Mouse (Mus musculus) liver, embryonic 14.5 days (tissue): Measurements from ENCODE around the gene Prdx5.

Source experiments
- CTCF ChIP-seq: IDR thresholded peaks from 2 replicates; pipeline ENCODE4 v1.5.1; 2016; ENCODE audit warnings: antibody characterized with exemption, low read depth, control low read depth
- EP300 ChIP-seq: IDR thresholded peaks from 2 replicates; pipeline ENCODE4 v1.6.1; 2016; ENCODE audit warnings: antibody characterized with exemption, low read depth

GRCm38 (mm10) chr19:6948186-6948585 lies 38.3 kb upstream of the Prdx5 start:
- TF ChIP-seq CTCF, result no peak
- no peak for TF ChIP-seq EP300
